Mouse (Mus musculus) myocyte (in vitro differentiated cells): ENCODE results near the gene Atl2.

Experiments used
- CEBPB ChIP-seq: IDR thresholded peaks from 2 replicates; pipeline ENCODE4 v1.6.1; 2011; ENCODE audit warnings: mild to moderate bottlenecking, moderate library complexity; ENCODE audit not compliant: poor library complexity, insufficient read depth, severe bottlenecking
- E2F4 ChIP-seq: IDR thresholded peaks from one replicate; pipeline ENCODE4 v1.6.1; 2011; ENCODE audit warnings: mild to moderate bottlenecking, control low read depth, moderate library complexity; ENCODE audit not compliant: insufficient read depth
- MAX ChIP-seq: IDR thresholded peaks from one replicate; pipeline ENCODE4 v1.6.1; 2011; ENCODE audit warnings: low read depth, mild to moderate bottlenecking, control low read depth
- MYOD1 ChIP-seq, 3 experiments: IDR thresholded peaks; one replicate each; pipeline ENCODE4 v1.6.1; 2011; ENCODE audit warnings: control low read depth in 2 of 3, low read depth in 2 of 3, mild to moderate bottlenecking in 2 of 3, moderate library complexity in 1 of 3; ENCODE audit not compliant: insufficient read length in 2 of 3, control insufficient read depth in 1 of 3
- MYOG ChIP-seq, 3 experiments: IDR thresholded peaks; one replicate each; pipeline ENCODE4 v1.6.1; 2011; ENCODE audit warnings: control low read depth in 2 of 3, low read depth in 2 of 3, mild to moderate bottlenecking in 2 of 3; ENCODE audit not compliant: insufficient read length in 2 of 3, control insufficient read depth in 1 of 3, insufficient read depth in 1 of 3
- POLR2A ChIP-seq: IDR thresholded peaks from one replicate; pipeline ENCODE4 v1.6.1; 2011; ENCODE audit warnings: low read depth, mild to moderate bottlenecking, control low read depth, moderate library complexity; ENCODE audit not compliant: insufficient read length
- POLR2AphosphoS2 ChIP-seq: IDR thresholded peaks from one replicate; pipeline ENCODE4 v1.6.1; 2011; ENCODE audit warnings: low read depth, control low read depth; ENCODE audit not compliant: insufficient read length
- REST ChIP-seq: IDR thresholded peaks from one replicate; pipeline ENCODE4 v1.6.1; 2011; ENCODE audit warnings: mild to moderate bottlenecking, control low read depth, moderate library complexity; ENCODE audit not compliant: insufficient read depth, insufficient read length
- SRF ChIP-seq: IDR thresholded peaks from one replicate; pipeline ENCODE4 v1.6.1; 2011; ENCODE audit warnings: low read depth; ENCODE audit not compliant: control insufficient read depth, insufficient read length
- TCF12 ChIP-seq: IDR thresholded peaks from one replicate; pipeline ENCODE4 v1.6.1; 2011; ENCODE audit warnings: mild to moderate bottlenecking, control low read depth; ENCODE audit not compliant: poor library complexity, insufficient read depth, severe bottlenecking
- TCF3 ChIP-seq: IDR thresholded peaks from one replicate; pipeline ENCODE4 v1.6.1; 2011; ENCODE audit warnings: low read depth, control low read depth; ENCODE audit not compliant: insufficient read length
- USF1 ChIP-seq: IDR thresholded peaks from one replicate; pipeline ENCODE4 v1.6.1; 2011; ENCODE audit warnings: low read depth, mild to moderate bottlenecking, control low read depth, moderate library complexity

DNA sequence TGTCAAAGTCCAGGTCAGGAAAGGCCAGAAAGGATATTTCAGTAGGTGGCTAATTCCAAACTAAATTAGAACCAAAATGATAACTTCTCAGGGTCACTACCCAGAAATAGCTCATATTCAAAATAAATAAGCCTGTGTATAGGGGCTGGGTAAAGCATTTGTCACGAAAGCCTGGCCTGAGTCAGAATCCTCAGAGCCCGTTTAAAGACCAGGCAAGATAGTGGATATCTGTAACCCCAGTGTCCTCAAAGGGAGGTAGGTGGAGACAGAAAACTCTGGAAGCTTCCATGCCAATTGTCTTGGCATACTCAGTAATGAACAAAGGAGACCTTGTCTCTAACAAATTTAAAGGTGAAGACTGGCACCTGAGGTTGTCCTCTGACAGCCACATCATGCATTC lies 16.3 kb upstream of the Atl2 start:
- TF ChIP-seq POLR2A (no peak), MAX (no peak), USF1 (no peak), TCF3 (no peak), MYOD1 (IDR thresholded peaks at IDR 0.05; ENCODE audit: control insufficient read depth in 1 of 3, insufficient read length in 2 of 3, low read depth in 2 of 3) (no peak), TCF12 (no peak), E2F4 (no peak), REST (no peak), CEBPB (no peak), MYOG (IDR thresholded peaks at IDR 0.05; ENCODE audit: control insufficient read depth in 1 of 3, insufficient read depth in 1 of 3, insufficient read length in 2 of 3, low read depth in 2 of 3) (no peak), SRF (no peak), POLR2AphosphoS2 (no peak)
